Mouse (Mus musculus) embryo, embryonic 10 days (tissue): Measurements from ENCODE around the gene Lhfpl1.
A peak's percentile ranks its signal among the peaks of the same experiment; 100 is the strongest.
"Not testable (repeated sequence)": the region's sequence is repeated elsewhere in the genome, so short reads cannot be mapped to it uniquely, and the experiment has no call there.

Experiments
- DNase-seq: peaks from one replicate; pipeline ENCODE4 v3.0.0-alpha.2; 2015; ENCODE audit warnings: low spot score

The Lhfpl1 gene

GRCm38 (mm10) chrX:145348377-145349203 is at the start of gene Lhfpl1:
Gene Lhfpl1 (minus strand): TSS chrX:145349089.
- DNase-seq = peak; percentile 46

GRCm38 (mm10) chrX:145371839-145372238 is 22.9 kb upstream of the Lhfpl1 start:
- no peak for DNase-seq

- no peak for DNase-seq
These were observed 13.6 kb upstream of the Lhfpl1 start for GRCm38 (mm10) chrX:145362527-145362926.

GRCm38 (mm10) chrX:145342402-145342801 is 6.5 kb downstream of the Lhfpl1 start:
- no peak for DNase-seq

DNA sequence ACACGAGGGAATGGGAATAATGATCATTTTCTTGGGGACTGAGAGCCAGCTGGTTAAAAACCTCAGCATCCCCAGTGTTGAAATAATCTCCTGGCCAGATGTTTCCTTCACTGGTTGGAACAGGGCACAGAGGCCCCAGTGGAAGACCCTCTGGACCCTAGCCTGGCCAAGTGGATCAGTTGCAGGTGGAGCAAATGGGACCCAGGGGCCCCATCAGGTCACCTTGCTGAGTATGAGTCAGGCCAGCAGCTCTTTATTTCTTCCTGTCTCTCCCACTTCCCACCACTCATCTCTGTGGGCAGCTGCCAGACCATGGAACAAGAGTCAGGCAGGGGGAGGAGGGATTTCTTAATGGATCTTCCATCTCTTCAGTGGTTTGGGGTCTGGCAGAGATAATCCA is 12.7 kb downstream of the Lhfpl1 start:
- no peak for DNase-seq

GRCm38 (mm10) chrX:145308555-145308954 is 40.3 kb downstream of the Lhfpl1 start:
- DNase-seq = peak; percentile 42

DNA sequence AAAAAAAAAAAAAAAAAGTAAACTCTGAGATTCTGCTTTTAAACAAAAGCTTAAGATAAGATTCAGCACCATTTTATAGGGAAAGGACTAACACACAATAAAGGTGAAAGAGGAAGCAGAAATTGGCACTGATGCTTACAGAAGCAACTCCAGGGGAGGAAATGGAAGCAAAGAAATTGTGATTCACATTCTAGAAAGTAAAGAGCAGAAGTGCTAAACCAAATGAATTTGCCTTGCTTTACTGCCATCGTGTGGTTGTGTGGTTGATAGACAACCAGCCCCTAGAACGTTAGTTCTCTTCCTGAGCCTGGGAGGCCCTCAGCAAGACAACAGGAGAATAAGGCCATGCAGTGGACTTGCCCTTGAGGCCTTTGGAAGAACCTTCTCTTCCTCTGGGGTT is 41.7 kb downstream of the Lhfpl1 start:
- DNase-seq = peak; percentile 71

- DNase-seq = not testable (repeated sequence)
These were observed 48.7 kb downstream of the Lhfpl1 start for GRCm38 (mm10) chrX:145300232-145300631.

DNA sequence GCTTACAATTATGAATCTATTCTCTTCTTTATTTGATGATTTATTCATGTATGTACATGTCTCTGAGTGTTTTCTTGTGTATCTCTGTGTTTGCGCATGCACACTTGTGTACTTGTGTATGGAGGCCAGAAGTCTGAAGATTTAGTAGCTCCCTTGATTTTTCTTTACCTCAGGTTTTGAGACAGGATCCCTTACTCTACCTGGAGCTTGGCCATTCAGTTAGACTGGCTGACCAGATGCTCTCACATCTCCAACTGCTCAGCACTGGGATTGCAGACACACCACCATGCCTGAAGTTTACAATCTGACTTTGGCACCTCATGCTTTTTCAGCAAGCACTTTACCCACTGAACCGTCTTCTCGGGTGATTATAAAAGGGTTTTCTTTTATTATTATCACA is 76.7 kb downstream of the Lhfpl1 start:
- no peak for DNase-seq

DNA sequence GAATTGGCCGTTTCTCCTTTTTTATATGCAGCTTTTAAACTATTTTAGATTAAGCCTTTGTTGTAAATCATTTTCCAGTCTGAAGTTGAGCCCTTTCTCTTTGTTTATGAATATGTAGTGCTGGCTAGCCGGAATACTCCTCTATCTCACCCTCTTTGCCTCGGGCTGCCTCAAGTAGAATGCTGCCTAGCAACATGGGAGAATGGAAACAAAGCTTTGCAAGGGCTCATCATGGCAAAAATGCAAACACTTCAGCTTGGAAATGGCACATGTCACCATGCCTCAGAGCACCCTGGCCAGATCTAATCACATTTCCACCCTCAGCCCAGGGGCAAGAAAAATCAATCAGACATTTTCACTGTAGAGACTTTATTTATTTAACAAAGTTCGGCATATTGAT is 77.1 kb downstream of the Lhfpl1 start:
- peak; percentile 15 for DNase-seq

DNA sequence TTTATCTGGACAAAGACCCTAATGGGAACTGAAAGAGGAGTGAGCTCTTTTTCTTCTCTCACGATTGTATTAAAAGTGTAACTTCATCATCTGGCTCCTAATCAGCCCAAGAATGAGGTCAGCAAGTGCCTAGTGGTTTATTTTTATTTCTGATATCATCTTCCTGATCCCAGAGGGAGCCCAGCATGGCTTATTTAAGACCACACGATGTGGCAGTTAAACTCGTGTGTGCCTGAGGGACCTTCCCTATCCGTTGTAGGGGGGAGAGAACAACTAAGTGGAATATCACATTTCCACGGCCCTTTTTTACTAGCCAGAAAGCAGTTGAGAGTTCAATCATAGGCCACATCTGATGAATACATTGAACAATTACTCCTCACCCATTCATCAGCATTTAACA is 87.1 kb downstream of the Lhfpl1 start:
- DNase-seq = peak; percentile 4
